Mouse (Mus musculus) limb, embryonic 13.5 days (tissue): ENCODE results near the gene Slc1a3. TPM values are rescaled to one million over a fixed set of nuclear protein-coding genes. Genes with fewer than 3 reads are reported as not detected.
"Not testable (repeated sequence)": the region's sequence is repeated elsewhere in the genome, so short reads cannot be mapped to it uniquely, and the experiment has no call there.

ENCODE experiments used
- ATAC-seq: fragments of 200-750 bp; cut with Nextera tagmentation; 2 replicates; pipeline ENCODE4 v1.8.0; 2017; ENCODE audit warnings: low read depth, moderate number of reproducible peaks, moderate TSS enrichment; ENCODE audit not compliant: low FRiP score
- H3K27ac ChIP-seq: fragments of 300-500 bp; sonication (generic); 2 replicates; pipeline ENCODE4 v1.5.1; 2015; ENCODE audit warnings: inconsistent platforms, mild to moderate bottlenecking, moderate library complexity
- H3K27me3 ChIP-seq: fragments of 300-500 bp; sonication (generic); 2 replicates; pipeline ENCODE4 v1.6.1; 2015; ENCODE audit warnings: mild to moderate bottlenecking, inconsistent platforms
- H3K36me3 ChIP-seq: fragments of 300-500 bp; sonication (generic); 2 replicates; pipeline ENCODE4 v1.6.1; 2015; ENCODE audit warnings: inconsistent platforms, mild to moderate bottlenecking, moderate library complexity
- H3K4me1 ChIP-seq: fragments of 300-500 bp; sonication (generic); 2 replicates; pipeline ENCODE4 v1.6.1; 2015; ENCODE audit warnings: inconsistent platforms
- H3K4me2 ChIP-seq: fragments of 300-500 bp; sonication (generic); replicated peaks from 2 replicates; pipeline ENCODE4 v1.6.1; 2015; ENCODE audit warnings: inconsistent platforms, mild to moderate bottlenecking, moderate library complexity
- H3K4me3 ChIP-seq: fragments of 300-500 bp; sonication (generic); 2 replicates; pipeline ENCODE4 v1.5.1; 2015; ENCODE audit warnings: moderate library complexity, mild to moderate bottlenecking, inconsistent platforms
- H3K9ac ChIP-seq: fragments of 300-500 bp; sonication (generic); 2 replicates; pipeline ENCODE4 v1.6.1; 2015; ENCODE audit warnings: mild to moderate bottlenecking, inconsistent platforms
- H3K9me3 ChIP-seq: fragments of 300-500 bp; sonication (generic); 2 replicates; pipeline ENCODE4 v1.6.1; 2016; ENCODE audit warnings: inconsistent platforms
- WGBS: fragments of 180-500 bp; shearing (Covaris S2); methylation state at CpG from one replicate; pipeline ENCODE4 v1.1.7; 2015; 5-methylcytosine and 5-hydroxymethylcytosine counted together
- polyA plus RNA-seq: library from polyadenylated mRNA; unstranded; fragments of >200 nt; fragmentation: Nextera tagmentation; extraction: Ambion mirVana; gene quantifications from 2 replicates; pipeline ENCODE4 v1.2.1, GENCODE M21; 2015

The Slc1a3 gene
- polyA plus RNA-seq, 1 experiment from 2014 or later, result 39.2 TPM

DNA sequence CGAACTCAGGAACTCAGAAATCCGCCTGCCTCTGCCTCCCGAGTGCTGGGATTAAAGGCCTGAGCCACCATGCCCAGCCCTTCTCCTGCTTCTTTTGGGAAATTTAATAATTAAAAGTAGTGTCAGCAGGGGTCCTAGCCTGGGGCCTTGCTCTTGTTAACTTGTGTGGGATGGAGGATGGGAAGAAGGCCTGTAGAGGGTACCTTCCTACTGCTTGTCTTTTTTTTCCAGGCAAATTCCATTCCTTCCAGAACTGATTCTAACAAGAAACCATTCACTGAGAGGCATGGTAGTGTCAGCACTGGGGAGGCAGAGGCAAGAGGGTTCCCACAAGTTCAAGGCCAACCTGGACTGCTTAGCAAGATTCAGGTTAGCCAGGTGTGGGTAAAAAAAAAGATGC, 11.2 kb upstream of the Slc1a3 start:
- H3K27me3 ChIP-seq, result no peaks in the 10 kb centered on the region
- ATAC-seq, result no peak

DNA sequence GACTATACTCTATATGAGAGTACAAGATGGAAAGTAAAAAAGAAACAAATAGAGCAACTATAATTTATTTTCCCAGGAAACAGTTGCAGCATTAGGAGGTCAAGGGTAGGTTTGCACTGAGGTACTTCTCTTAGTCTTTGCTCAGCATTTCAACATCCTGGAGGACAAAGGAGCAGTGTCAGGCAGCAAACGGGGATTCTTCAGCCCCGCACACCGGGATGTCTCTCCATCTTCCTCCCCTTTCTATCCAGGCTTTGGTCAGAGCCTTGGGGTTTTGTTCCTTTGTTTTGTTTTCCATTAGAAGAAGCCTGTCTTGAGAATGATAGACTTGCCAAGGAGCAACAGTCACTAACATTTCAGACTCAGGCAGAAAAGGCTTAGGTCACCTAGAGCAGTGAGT, 10.4 kb upstream of the Slc1a3 start:
- no peak overlapping the region for H3K4me3 ChIP-seq
- no peak overlapping the region for H3K4me2 ChIP-seq
- peaks cover 13% of the 10 kb centered on the region for H3K4me1 ChIP-seq
- no peaks in the 10 kb centered on the region for H3K9me3 ChIP-seq
- ATAC-seq, result no peak
- no peaks in the 10 kb centered on the region for H3K36me3 ChIP-seq
- H3K27ac ChIP-seq, result no peak overlapping the region
- no peaks in the 10 kb centered on the region for H3K27me3 ChIP-seq
- 71% methylated on average over 3 of the region's 3 CpGs for WGBS
- no peak overlapping the region for H3K9ac ChIP-seq

More for the DNA sequence above, 11.2 kb upstream of the Slc1a3 start:
- 93% methylated on average over 3 of the region's 3 CpGs for WGBS
- no peak overlapping the region for H3K9ac ChIP-seq
- no peak overlapping the region for H3K27ac ChIP-seq
- H3K4me3 ChIP-seq, result no peak overlapping the region
- H3K9me3 ChIP-seq, result no peaks in the 10 kb centered on the region
- no peaks in the 10 kb centered on the region for H3K36me3 ChIP-seq
- H3K4me1 ChIP-seq, result peaks cover 8% of the 10 kb centered on the region
- no peak overlapping the region for H3K4me2 ChIP-seq

DNA sequence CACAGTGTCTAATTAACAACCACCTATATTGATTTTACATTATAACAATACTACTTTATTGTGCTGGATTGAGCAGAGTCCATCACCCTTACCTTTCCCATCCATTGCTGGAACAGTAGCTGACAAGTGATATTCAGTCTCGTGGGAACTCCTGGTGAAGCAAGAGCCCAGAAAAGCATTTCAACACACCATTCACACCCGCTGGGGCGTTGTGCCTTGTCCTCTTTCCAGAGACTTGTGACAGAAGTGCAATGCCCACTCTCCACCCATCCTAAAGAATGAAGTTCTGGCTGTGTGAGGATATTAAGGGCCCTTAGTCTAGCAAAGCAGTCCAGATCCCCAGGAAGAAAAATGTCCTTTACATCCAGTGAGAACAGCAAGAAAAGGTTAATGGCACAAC, 7.9 kb upstream of the Slc1a3 start:
- Histone ChIP-seq H3K36me3 (no peaks in the 10 kb centered on the region), H3K4me2 (no peak overlapping the region), H3K4me1 (peaks cover 20% of the 10 kb centered on the region), H3K4me3 (no peak overlapping the region), H3K27ac (no peak overlapping the region), H3K27me3 (no peaks in the 10 kb centered on the region), H3K9ac (no peak overlapping the region), H3K9me3 (no peaks in the 10 kb centered on the region)
- ATAC-seq, result no peak
- 84% methylated on average over 3 of the region's 3 CpGs for WGBS

DNA sequence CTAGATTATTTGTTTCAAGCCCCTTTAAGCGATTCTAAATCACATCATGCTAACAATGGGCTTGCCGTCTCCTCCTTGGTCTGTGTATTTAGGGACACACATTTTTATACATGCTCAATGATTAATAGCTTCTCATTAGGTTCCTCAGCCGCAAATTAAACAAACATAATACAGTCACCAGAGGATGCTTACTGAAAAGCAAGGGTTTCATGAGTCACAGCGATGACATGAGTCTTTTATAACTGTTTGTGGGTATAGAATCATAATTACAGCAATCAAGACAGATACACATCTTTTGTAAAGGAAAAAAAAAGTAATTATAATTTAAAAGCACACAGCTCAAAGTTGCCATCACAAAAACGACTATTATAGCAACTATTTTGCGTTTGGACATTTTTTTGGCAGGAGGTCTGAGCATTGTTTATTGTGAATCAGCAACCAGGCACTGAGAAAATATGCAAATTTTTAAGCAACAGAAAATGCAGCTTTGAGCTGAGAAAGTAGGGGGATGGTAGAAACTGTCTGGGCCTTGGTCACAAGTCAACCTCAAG, 6.5 kb upstream of the Slc1a3 start:
- WGBS, result 49% methylated on average over 6 of the region's 6 CpGs
- ATAC-seq, result no peak

DNA sequence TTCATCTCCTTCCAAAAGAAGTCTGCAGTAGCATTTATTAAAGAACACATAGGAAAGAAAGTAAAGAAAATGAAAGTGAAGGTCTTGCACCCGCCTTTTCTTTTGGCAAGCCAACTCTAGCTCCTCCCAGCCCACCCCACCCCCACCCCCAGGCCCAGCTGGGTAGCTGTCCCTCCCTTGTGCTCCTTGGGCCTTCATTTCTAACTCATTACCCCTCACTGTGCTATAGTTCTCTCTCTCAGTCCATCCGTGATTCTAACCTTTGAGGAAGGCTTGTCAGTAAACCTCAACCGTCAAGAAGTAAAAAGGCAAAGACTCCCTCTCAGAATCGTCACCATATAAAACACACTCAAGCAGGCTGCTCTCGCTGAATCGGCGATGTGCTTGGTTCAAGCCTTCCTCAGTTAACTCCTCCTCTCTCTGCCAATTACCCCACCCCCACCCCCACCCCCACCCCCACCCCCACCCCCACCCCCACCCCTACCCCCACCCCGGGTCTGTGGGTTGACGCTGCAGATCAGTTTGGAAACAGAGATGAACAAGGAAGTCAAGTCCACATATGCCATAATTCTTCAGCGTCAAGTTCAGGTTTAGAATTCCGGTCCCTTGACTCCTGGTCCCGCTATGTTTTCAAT, 5.9 kb upstream of the Slc1a3 start:
- peak overlapping the region; percentile 44 for H3K4me2 ChIP-seq
- H3K36me3 ChIP-seq, result no peaks in the 10 kb centered on the region
- no peak for ATAC-seq
- no peak overlapping the region for H3K27ac ChIP-seq
- WGBS, result 21% methylated on average over 12 of the region's 12 CpGs
- H3K9me3 ChIP-seq, result no peaks in the 10 kb centered on the region
- H3K27me3 ChIP-seq, result no peaks in the 10 kb centered on the region
- H3K4me1 ChIP-seq, result peaks cover 38% of the 10 kb centered on the region
- no peak overlapping the region for H3K9ac ChIP-seq
- no peak overlapping the region for H3K4me3 ChIP-seq

More for the DNA sequence above, 6.5 kb upstream of the Slc1a3 start:
- no peak overlapping the region for H3K9ac ChIP-seq
- no peaks in the 10 kb centered on the region for H3K9me3 ChIP-seq
- H3K27me3 ChIP-seq, result no peaks in the 10 kb centered on the region
- peaks cover 31% of the 10 kb centered on the region for H3K4me1 ChIP-seq
- no peaks in the 10 kb centered on the region for H3K36me3 ChIP-seq
- H3K4me3 ChIP-seq, result no peak overlapping the region
- no peak overlapping the region for H3K4me2 ChIP-seq
- H3K27ac ChIP-seq, result no peak overlapping the region

DNA sequence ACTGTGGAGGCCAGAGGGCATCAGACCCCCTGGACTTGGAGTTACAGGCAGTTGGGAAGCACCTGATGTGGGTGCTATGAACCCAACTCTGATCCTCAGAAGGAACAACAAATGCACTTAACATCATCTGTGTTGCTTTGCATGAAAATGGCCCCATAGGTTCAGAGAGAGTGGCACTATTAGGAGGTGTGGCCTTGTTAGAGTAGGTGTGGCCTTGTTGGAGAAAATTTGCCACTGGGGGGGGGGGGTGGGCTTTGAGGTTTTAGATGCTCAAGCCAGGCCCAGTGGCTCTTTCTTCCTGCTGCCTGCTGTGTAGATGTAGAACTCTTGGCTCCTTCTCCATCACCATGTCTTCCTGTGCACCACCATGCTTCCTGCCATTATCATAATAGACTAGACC, 5.1 kb upstream of the Slc1a3 start:
- no peak for ATAC-seq
- H3K4me3 ChIP-seq, result no peak overlapping the region
- no peak overlapping the region for H3K27ac ChIP-seq
- no peak overlapping the region for H3K9ac ChIP-seq
- H3K4me1 ChIP-seq, result peaks cover 45% of the 10 kb centered on the region
- H3K9me3 ChIP-seq, result no peaks in the 10 kb centered on the region
- no peaks in the 10 kb centered on the region for H3K36me3 ChIP-seq
- no peak overlapping the region for H3K4me2 ChIP-seq
- H3K27me3 ChIP-seq, result no peaks in the 10 kb centered on the region

DNA sequence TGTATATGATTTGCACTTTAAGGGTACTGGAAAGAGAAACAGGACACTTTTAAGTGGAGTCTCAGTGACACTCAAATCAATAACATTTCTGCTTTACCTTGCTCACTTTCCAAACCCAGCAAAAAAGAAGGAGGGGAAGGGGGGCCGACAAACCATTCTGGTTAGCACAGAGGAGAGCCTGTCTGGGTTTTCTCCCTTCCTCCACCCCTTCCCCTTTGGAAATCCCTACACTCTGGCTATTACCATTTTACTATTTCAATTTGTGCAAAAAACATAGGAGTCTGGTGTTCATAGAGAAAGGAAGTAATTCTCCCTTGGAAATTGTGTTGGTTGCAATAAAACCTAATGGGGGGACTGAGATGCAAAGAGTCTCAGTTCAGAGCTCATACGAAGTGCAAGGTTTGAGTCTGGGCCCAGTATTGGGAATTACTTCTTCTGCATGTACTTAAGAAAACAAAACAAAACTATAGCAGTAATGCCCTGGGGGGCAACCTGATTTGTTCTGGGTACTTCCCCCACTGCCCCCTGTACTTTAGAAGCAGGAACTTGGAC, 1.9 kb upstream of the Slc1a3 start:
- H3K4me2 ChIP-seq, result peak overlapping the region; percentile 75
- H3K4me3 ChIP-seq, result no peak overlapping the region
- no peaks in the 10 kb centered on the region for H3K9me3 ChIP-seq
- peaks cover 58% of the 10 kb centered on the region for H3K4me1 ChIP-seq
- H3K27me3 ChIP-seq, result no peaks in the 10 kb centered on the region
- no peak overlapping the region for H3K9ac ChIP-seq
- 21% methylated on average over 2 of the region's 2 CpGs for WGBS
- peak; percentile 69 for ATAC-seq
- no peaks in the 10 kb centered on the region for H3K36me3 ChIP-seq
- H3K27ac ChIP-seq, result peak overlapping the region; percentile 56; the same call in 1 of the 2 replicates

DNA sequence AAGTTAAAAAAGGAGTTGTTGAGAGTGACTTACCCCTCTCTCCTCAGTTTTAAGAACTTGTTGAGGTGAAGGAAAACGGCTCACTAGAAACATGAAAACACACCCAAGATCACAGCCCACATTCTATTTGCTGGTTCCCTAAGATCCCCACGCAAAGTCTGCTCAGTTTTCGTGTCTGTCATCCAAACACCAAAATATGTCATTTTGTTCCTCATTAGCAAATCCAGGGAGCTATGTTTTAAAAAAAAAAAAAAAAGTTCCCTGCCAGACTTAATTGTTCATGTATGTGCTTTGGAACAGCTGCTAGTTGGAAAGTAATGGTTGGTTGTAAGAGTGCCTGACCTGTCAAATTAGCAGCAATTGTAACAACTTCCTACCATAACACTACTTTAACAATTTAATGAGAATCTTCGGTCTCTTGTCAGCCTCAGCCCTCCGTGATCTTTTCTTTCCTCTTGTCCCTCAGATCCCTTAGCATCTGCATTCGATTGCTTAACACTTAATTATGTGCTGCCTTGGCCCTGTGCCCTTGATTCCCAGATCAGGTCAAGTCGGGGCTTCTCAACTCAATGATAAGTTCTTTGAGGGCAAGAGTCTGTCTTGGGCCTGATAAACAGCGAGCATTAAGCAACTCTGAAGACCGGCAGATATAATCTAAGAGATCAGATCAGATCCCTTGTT, 1.2 kb upstream of the Slc1a3 start:
- WGBS, result 25% methylated on average over 9 of the region's 9 CpGs
- Histone ChIP-seq H3K4me1 (peaks cover 55% of the 10 kb centered on the region), H3K4me2 (peak overlapping the region; percentile 75), H3K9me3 (no peaks in the 10 kb centered on the region), H3K4me3 (no peak overlapping the region), H3K36me3 (peaks cover 2% of the 10 kb centered on the region), H3K9ac (no peak overlapping the region), H3K27ac (peak overlapping the region; percentile 56; the same call in 1 of the 2 replicates), H3K27me3 (no peaks in the 10 kb centered on the region)
- no peak for ATAC-seq

DNA sequence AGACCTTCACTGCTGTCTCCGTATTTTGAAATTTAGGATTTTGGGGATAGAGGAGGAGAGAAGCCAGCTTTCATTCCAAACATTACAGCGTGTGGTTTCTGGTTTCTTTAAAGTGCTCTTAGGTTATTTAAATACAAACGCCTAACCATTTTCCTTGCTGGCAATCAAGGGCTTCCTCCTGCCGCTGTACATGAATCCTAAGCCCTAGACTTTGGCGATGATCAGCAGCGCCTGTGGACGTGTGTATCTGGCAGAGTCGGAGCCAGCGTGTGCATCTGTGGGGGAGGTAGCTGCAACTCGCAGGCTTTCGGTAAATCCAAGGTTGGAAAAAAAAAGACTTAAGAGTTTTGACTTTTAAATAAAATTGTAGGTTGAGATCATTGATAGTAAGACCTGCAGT, 986 bp downstream of the Slc1a3 start:
- peaks cover 5% of the 10 kb centered on the region for H3K36me3 ChIP-seq
- H3K9ac ChIP-seq, result peak overlapping the region; percentile 70
- H3K9me3 ChIP-seq, result no peaks in the 10 kb centered on the region
- WGBS, result under 1% methylated on average over 11 of the region's 11 CpGs
- no peaks in the 10 kb centered on the region for H3K27me3 ChIP-seq
- H3K27ac ChIP-seq, result peak overlapping the region; percentile 58; the same call in 1 of the 2 replicates
- peaks cover 49% of the 10 kb centered on the region for H3K4me1 ChIP-seq
- ATAC-seq, result no peak
- peak overlapping the region; percentile 75 for H3K4me2 ChIP-seq
- H3K4me3 ChIP-seq, result peak overlapping the region; percentile 67

DNA sequence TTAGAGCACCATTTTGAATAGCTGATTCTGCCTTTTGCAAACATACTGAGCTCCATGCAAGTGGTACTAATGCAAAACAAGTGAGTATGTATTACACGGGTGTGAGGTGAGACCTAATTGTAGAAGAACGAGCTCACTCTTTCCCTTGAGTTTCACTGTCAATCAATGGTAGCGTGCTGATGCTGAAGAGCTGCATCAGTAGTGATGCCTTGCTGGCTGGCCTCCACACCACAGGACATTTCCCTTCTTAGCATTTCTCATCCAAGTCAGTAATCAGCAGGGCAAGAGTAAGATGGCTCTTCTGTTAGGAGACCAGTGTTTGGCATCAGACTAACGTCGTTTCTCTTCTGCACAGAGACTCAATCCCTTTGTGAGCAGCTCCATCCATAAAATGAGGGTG, 4.0 kb downstream of the Slc1a3 start:
- H3K4me3 ChIP-seq, result no peak overlapping the region
- H3K36me3 ChIP-seq, result peaks cover 15% of the 10 kb centered on the region
- ATAC-seq, result no peak
- 85% methylated on average over 5 of the region's 5 CpGs for WGBS
- H3K27ac ChIP-seq, result no peak overlapping the region
- peaks cover 27% of the 10 kb centered on the region for H3K4me1 ChIP-seq
- H3K9ac ChIP-seq, result no peak overlapping the region
- no peaks in the 10 kb centered on the region for H3K27me3 ChIP-seq
- no peaks in the 10 kb centered on the region for H3K9me3 ChIP-seq
- no peak overlapping the region for H3K4me2 ChIP-seq

DNA sequence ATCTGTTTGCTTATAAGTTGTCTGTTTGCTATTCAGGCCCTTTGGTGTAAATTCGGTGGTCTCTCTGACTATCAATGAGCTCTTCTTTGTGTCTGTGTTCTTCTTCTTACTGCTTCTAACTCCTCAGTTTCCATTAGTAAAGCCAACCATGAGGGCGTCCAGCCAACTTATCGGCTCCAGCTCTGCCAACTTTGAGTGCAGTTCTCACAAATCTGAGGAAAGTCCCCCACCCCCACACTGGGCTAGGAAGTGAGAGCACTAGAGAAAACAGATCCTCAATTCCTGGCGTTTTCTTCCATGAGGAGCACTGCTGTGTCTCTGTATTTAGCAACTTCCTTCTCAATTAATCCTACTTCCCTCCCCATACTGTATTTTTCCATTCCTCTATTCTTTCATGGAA, 4.4 kb downstream of the Slc1a3 start:
- no peak for ATAC-seq
- no peak overlapping the region for H3K4me2 ChIP-seq
- peaks cover 23% of the 10 kb centered on the region for H3K4me1 ChIP-seq
- H3K36me3 ChIP-seq, result peaks cover 15% of the 10 kb centered on the region
- no peak overlapping the region for H3K27ac ChIP-seq
- no peak overlapping the region for H3K9ac ChIP-seq
- 82% methylated on average over 4 of the region's 4 CpGs for WGBS
- no peak overlapping the region for H3K4me3 ChIP-seq
- no peaks in the 10 kb centered on the region for H3K9me3 ChIP-seq
- no peaks in the 10 kb centered on the region for H3K27me3 ChIP-seq

DNA sequence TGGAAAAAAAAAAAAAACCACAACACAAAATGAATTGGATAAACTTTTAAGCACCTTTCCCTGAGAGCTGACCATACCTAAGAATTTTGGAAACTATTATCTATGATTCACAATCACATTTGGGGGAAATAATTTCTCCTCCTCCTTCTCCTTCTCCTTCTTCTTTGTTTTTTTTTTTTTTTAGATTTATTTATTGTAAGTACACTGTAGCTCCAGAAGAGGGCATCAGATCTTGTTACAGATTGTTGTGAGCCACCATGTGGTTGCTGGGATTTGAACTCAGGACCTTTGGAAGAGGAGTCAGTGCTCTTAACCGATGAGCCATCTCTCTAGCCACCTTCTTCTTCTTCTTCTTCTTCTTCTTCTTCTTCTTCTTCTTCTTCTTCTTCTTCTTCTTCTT, 5.0 kb downstream of the Slc1a3 start:
- peaks cover 17% of the 10 kb centered on the region for H3K4me1 ChIP-seq
- H3K36me3 ChIP-seq, result peaks cover 15% of the 10 kb centered on the region
- not testable (repeated sequence) for ATAC-seq, H3K27me3 ChIP-seq, H3K9ac ChIP-seq, H3K4me3 ChIP-seq, H3K9me3 ChIP-seq, H3K27ac ChIP-seq, H3K4me2 ChIP-seq
- WGBS, result 97% methylated on average over 1 of the region's 1 CpGs
